Mouse (Mus musculus) heart, adult 2 months (tissue): ENCODE data around the gene Tspan31.

Source experiments
- CTCF ChIP-seq: fragments of 200-600 bp; IDR thresholded peaks from 2 replicates; pipeline ENCODE4 v1.8.1; 2022; ENCODE audit warnings: antibody characterized with exemption, mild to moderate bottlenecking, moderate library complexity
- POLR2A ChIP-seq: fragments of 200-500 bp; IDR thresholded peaks from 2 replicates; pipeline ENCODE4 v1.6.1; 2011; ENCODE audit warnings: mild to moderate bottlenecking, low read depth, low read length, control low read depth; ENCODE audit not compliant: insufficient read depth

DNA sequence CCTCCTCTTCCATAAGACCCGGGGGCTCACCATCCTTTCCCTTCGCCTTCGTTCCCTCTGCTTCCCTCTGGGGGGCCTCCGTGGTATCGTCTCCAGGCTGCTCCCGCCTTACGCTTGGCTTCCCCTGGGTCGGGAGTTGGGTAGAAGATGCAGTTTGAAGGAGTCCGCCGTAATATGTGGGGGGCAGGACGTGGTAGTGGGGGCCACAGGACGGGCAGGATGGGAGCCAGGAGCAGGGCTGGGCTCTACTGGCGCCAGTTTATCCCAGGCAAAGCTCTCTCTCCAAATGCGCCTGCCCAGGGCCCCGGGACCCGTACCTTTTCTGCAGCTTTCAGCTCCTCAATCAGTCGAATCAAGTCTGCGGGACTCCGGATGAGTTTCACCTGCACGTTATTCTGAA lies 28.4 kb upstream of the Tspan31 start:
- no peak for TF ChIP-seq POLR2A
- TF ChIP-seq CTCF = no peak
